Mouse (Mus musculus): Measurements from ENCODE around the gene Rptor.
A peak's percentile ranks its signal among the peaks of the same experiment; 100 is the strongest.

Rptor gene

GRCm38 (mm10) chr11:119817362-119817837 lies 214.7 kb downstream of the Rptor start:
- DNase-seq = peak; percentile 38 to 67

GRCm38 (mm10) chr11:119817898-119818297 lies 215.2 kb downstream of the Rptor start:
- DNase-seq = no peak

- DNase-seq = no peak
These were observed 218.8 kb downstream of the Rptor start for GRCm38 (mm10) chr11:119821514-119821913.

- no peak for DNase-seq
These were observed 221.5 kb downstream of the Rptor start for GRCm38 (mm10) chr11:119824072-119824649.

- DNase-seq = peak; percentile 19 to 32
These were observed 223.1 kb downstream of the Rptor start for GRCm38 (mm10) chr11:119825783-119826182.

GRCm38 (mm10) chr11:119826239-119826638 lies 223.5 kb downstream of the Rptor start:
- DNase-seq = no peak

GRCm38 (mm10) chr11:119829116-119829515 lies 226.4 kb downstream of the Rptor start:
- no peak for DNase-seq

- no peak for DNase-seq
These were observed 229.0 kb downstream of the Rptor start for GRCm38 (mm10) chr11:119831682-119832081.

- DNase-seq = no peak
These were observed 230.6 kb downstream of the Rptor start for GRCm38 (mm10) chr11:119833311-119833710.

- no peak for DNase-seq
These were observed 231.4 kb downstream of the Rptor start for GRCm38 (mm10) chr11:119833877-119834804.

- DNase-seq = no peak
These were observed 233.6 kb downstream of the Rptor start for GRCm38 (mm10) chr11:119836326-119836725.

GRCm38 (mm10) chr11:119837786-119838185 lies 235.1 kb downstream of the Rptor start:
- DNase-seq = no peak

GRCm38 (mm10) chr11:119839411-119840342 lies 237.0 kb downstream of the Rptor start:
- DNase-seq = no peak

GRCm38 (mm10) chr11:119846608-119847007 lies 243.9 kb downstream of the Rptor start:
- no peak for DNase-seq

- no peak for DNase-seq
These were observed 244.4 kb downstream of the Rptor start for GRCm38 (mm10) chr11:119847076-119847475.

- no peak for DNase-seq
These were observed 244.9 kb downstream of the Rptor start for GRCm38 (mm10) chr11:119847569-119847968.

GRCm38 (mm10) chr11:119848189-119848588 lies 245.5 kb downstream of the Rptor start:
- DNase-seq = no peak

GRCm38 (mm10) chr11:119855999-119856398 lies 253.3 kb downstream of the Rptor start:
- peak in 1 of 2 experiments; percentile 13 for DNase-seq

GRCm38 (mm10) chr11:119862523-119863299 lies 260.0 kb downstream of the Rptor start:
- no peak for DNase-seq

GRCm38 (mm10) chr11:119863421-119863821 lies 260.7 kb downstream of the Rptor start:
- peak; percentile 48 to 61 for DNase-seq

GRCm38 (mm10) chr11:119866837-119867236 lies 264.1 kb downstream of the Rptor start:
- DNase-seq = no peak

- DNase-seq = no peak
These were observed 265.4 kb downstream of the Rptor start for GRCm38 (mm10) chr11:119868138-119868537.

Data from lung, adult 18-20 months (tissue).